Mouse (Mus musculus) neural tube, embryonic 15.5 days (tissue): ENCODE measurements around the gene Abi3. TPM values are rescaled to one million over a fixed set of nuclear protein-coding genes. Genes with fewer than 3 reads are reported as not detected.

Experiments
- ATAC-seq: fragments of 200-750 bp; cut with Nextera tagmentation; 2 replicates; pipeline ENCODE4 v1.8.0; 2017; ENCODE audit warnings: mild to moderate bottlenecking, moderate TSS enrichment, moderate library complexity; ENCODE audit not compliant: low FRiP score
- H3K27ac ChIP-seq: fragments of 300-500 bp; sonication (generic); replicated peaks from 2 replicates; pipeline ENCODE4 v1.5.1; 2015; ENCODE audit warnings: mild to moderate bottlenecking, inconsistent platforms
- H3K27me3 ChIP-seq: fragments of 300-500 bp; sonication (generic); replicated peaks from 2 replicates; pipeline ENCODE4 v1.6.1; 2015; ENCODE audit warnings: inconsistent platforms
- H3K36me3 ChIP-seq: fragments of 300-500 bp; sonication (generic); 2 replicates; pipeline ENCODE4 v1.6.1; 2015; ENCODE audit warnings: inconsistent platforms
- H3K4me1 ChIP-seq: fragments of 300-500 bp; sonication (generic); 2 replicates; pipeline ENCODE4 v1.6.1; 2015; ENCODE audit warnings: inconsistent platforms
- H3K4me2 ChIP-seq: fragments of 300-500 bp; sonication (generic); 2 replicates; pipeline ENCODE4 v1.6.1; 2015; ENCODE audit warnings: inconsistent platforms, mild to moderate bottlenecking, moderate library complexity
- H3K4me3 ChIP-seq: fragments of 300-500 bp; sonication (generic); replicated peaks from 2 replicates; pipeline ENCODE4 v1.5.1; 2015; ENCODE audit warnings: mild to moderate bottlenecking, inconsistent platforms
- H3K9ac ChIP-seq: fragments of 300-500 bp; sonication (generic); replicated peaks from 2 replicates; pipeline ENCODE4 v1.6.1; 2015; ENCODE audit warnings: mild to moderate bottlenecking, inconsistent platforms
- H3K9me3 ChIP-seq: fragments of 300-500 bp; sonication (generic); replicated peaks from 2 replicates; pipeline ENCODE4 v1.6.1; 2016; ENCODE audit warnings: inconsistent platforms
- WGBS: fragments of 180-500 bp; shearing (Covaris S2); methylation state at CpG from one replicate; pipeline ENCODE4 v1.1.7; 2015; ENCODE audit warnings: mixed read lengths; 5-methylcytosine and 5-hydroxymethylcytosine counted together
- polyA plus RNA-seq: library from polyadenylated mRNA; unstranded; fragments of >200 nt; fragmentation: Nextera tagmentation; extraction: Ambion mirVana; gene quantifications from 2 replicates; pipeline ENCODE4 v1.2.1, GENCODE M21; 2015

The Abi3 gene
- polyA plus RNA-seq, 1 experiment from 2014 or later, result 1.6 TPM

- H3K27ac ChIP-seq, result no peak overlapping the region
- no peaks in the 10 kb centered on the region for H3K36me3 ChIP-seq
- H3K27me3 ChIP-seq, result peaks cover 34% of the 10 kb centered on the region
- H3K4me2 ChIP-seq, result no peak overlapping the region
- H3K9me3 ChIP-seq, result no peaks in the 10 kb centered on the region
- no peak overlapping the region for H3K4me3 ChIP-seq
- 94% methylated on average over 3 of the region's 3 CpGs for WGBS
- no peak overlapping the region for H3K9ac ChIP-seq
- H3K4me1 ChIP-seq, result peaks cover 13% of the 10 kb centered on the region
- no peak for ATAC-seq
Measured at GRCm38 (mm10) chr11:95821511-95821910, 20.8 kb downstream of the Abi3 start.

GRCm38 (mm10) chr11:95819138-95819537 is 23.1 kb downstream of the Abi3 start:
- Histone ChIP-seq H3K27me3 (peaks cover 20% of the 10 kb centered on the region), H3K4me3 (no peak overlapping the region), H3K27ac (no peak overlapping the region), H3K4me1 (peaks cover 6% of the 10 kb centered on the region), H3K36me3 (no peaks in the 10 kb centered on the region), H3K9ac (no peak overlapping the region), H3K9me3 (no peaks in the 10 kb centered on the region), H3K4me2 (no peak overlapping the region)
- ATAC-seq, result no peak
- WGBS, result 84% methylated on average over 8 of the region's 8 CpGs

DNA sequence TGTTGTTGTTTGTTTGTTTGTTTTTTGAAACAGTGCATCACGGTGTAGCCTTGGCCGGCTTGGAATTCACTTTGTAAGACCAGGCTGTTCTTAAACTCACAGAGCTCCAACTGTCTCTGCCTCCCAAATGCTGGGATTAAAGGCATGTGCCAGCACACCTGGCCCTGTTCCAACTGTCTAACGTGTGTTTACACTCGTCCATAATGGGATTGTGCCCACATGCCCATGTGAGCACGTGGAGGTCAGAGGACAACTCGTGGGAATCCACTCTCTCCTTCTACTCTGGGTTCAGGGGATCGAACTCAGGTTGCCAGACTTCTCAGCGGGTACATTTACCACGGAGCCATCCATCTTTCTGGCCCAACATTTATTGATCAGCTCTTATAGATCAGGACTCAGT is 26.9 kb downstream of the Abi3 start:
- no peaks in the 10 kb centered on the region for H3K9me3 ChIP-seq
- no peaks in the 10 kb centered on the region for H3K27me3 ChIP-seq
- 80% methylated on average over 9 of the region's 9 CpGs for WGBS
- H3K4me3 ChIP-seq, result no peak overlapping the region
- H3K9ac ChIP-seq, result no peak overlapping the region
- H3K4me1 ChIP-seq, result no peaks in the 10 kb centered on the region
- H3K4me2 ChIP-seq, result no peak overlapping the region
- H3K36me3 ChIP-seq, result no peaks in the 10 kb centered on the region
- ATAC-seq, result no peak
- H3K27ac ChIP-seq, result no peak overlapping the region

GRCm38 (mm10) chr11:95814857-95815256 is 27.4 kb downstream of the Abi3 start:
- Histone ChIP-seq H3K4me2 (no peak overlapping the region), H3K9ac (no peak overlapping the region), H3K4me3 (no peak overlapping the region), H3K27me3 (no peaks in the 10 kb centered on the region), H3K27ac (no peak overlapping the region), H3K9me3 (no peaks in the 10 kb centered on the region), H3K36me3 (no peaks in the 10 kb centered on the region), H3K4me1 (no peaks in the 10 kb centered on the region)
- 77% methylated on average over 5 of the region's 5 CpGs for WGBS
- no peak for ATAC-seq

GRCm38 (mm10) chr11:95814101-95814500 is 28.2 kb downstream of the Abi3 start:
- WGBS, result 95% methylated on average over 2 of the region's 2 CpGs
- ATAC-seq, result no peak

GRCm38 (mm10) chr11:95812224-95812623 is 30.1 kb downstream of the Abi3 start:
- H3K27me3 ChIP-seq, result no peaks in the 10 kb centered on the region
- no peaks in the 10 kb centered on the region for H3K9me3 ChIP-seq
- no peak overlapping the region for H3K4me3 ChIP-seq
- no peak overlapping the region for H3K9ac ChIP-seq
- no peaks in the 10 kb centered on the region for H3K4me1 ChIP-seq
- H3K36me3 ChIP-seq, result no peaks in the 10 kb centered on the region
- no peak overlapping the region for H3K27ac ChIP-seq
- 43% methylated on average over 4 of the region's 4 CpGs for WGBS
- no peak for ATAC-seq
- no peak overlapping the region for H3K4me2 ChIP-seq

More at GRCm38 (mm10) chr11:95814101-95814500, 28.2 kb downstream of the Abi3 start:
- Histone ChIP-seq H3K4me1 (no peaks in the 10 kb centered on the region), H3K9ac (no peak overlapping the region), H3K36me3 (no peaks in the 10 kb centered on the region), H3K9me3 (no peaks in the 10 kb centered on the region), H3K4me2 (no peak overlapping the region), H3K4me3 (no peak overlapping the region), H3K27ac (no peak overlapping the region), H3K27me3 (no peaks in the 10 kb centered on the region)

DNA sequence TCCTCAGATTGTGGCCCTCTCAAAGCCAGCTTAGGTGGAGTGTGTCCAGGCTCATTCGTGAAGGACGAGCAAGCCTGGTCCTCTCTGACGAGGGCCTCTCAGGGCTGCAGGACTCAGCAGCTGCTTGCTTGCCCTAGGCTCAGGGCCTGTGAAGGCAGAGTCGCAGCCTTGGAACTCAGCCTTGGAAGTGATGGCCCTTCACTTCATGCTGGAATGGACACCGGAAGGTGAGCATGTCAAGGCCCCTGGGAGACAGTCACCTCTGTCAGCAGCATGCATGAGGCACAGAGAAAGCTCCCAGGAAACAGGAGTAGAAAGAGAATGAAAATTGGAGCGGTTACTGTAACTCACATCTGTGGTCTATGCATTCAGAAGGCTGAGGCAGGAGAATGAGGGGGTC is 30.5 kb downstream of the Abi3 start:
- no peak for ATAC-seq
- no peaks in the 10 kb centered on the region for H3K4me1 ChIP-seq
- no peak overlapping the region for H3K4me2 ChIP-seq
- no peak overlapping the region for H3K27ac ChIP-seq
- H3K9me3 ChIP-seq, result no peaks in the 10 kb centered on the region
- WGBS, result 85% methylated on average over 6 of the region's 6 CpGs
- H3K27me3 ChIP-seq, result no peaks in the 10 kb centered on the region
- H3K36me3 ChIP-seq, result no peaks in the 10 kb centered on the region
- H3K9ac ChIP-seq, result no peak overlapping the region
- H3K4me3 ChIP-seq, result no peak overlapping the region

- no peak overlapping the region for H3K9ac ChIP-seq
- no peak overlapping the region for H3K4me3 ChIP-seq
- H3K27me3 ChIP-seq, result no peaks in the 10 kb centered on the region
- no peak overlapping the region for H3K4me2 ChIP-seq
- 65% methylated on average over 7 of the region's 7 CpGs for WGBS
- H3K27ac ChIP-seq, result no peak overlapping the region
- no peaks in the 10 kb centered on the region for H3K36me3 ChIP-seq
- no peaks in the 10 kb centered on the region for H3K9me3 ChIP-seq
- no peak for ATAC-seq
- no peaks in the 10 kb centered on the region for H3K4me1 ChIP-seq
Measured at GRCm38 (mm10) chr11:95810828-95811227, 31.4 kb downstream of the Abi3 start.

- no peaks in the 10 kb centered on the region for H3K36me3 ChIP-seq
- H3K4me1 ChIP-seq, result no peaks in the 10 kb centered on the region
- no peak overlapping the region for H3K4me2 ChIP-seq
- H3K9ac ChIP-seq, result no peak overlapping the region
- H3K4me3 ChIP-seq, result no peak overlapping the region
- WGBS, result 12% methylated on average over 5 of the region's 5 CpGs
- no peaks in the 10 kb centered on the region for H3K9me3 ChIP-seq
- no peaks in the 10 kb centered on the region for H3K27me3 ChIP-seq
- no peak for ATAC-seq
- no peak overlapping the region for H3K27ac ChIP-seq
Measured at GRCm38 (mm10) chr11:95809603-95810002, 32.7 kb downstream of the Abi3 start.

DNA sequence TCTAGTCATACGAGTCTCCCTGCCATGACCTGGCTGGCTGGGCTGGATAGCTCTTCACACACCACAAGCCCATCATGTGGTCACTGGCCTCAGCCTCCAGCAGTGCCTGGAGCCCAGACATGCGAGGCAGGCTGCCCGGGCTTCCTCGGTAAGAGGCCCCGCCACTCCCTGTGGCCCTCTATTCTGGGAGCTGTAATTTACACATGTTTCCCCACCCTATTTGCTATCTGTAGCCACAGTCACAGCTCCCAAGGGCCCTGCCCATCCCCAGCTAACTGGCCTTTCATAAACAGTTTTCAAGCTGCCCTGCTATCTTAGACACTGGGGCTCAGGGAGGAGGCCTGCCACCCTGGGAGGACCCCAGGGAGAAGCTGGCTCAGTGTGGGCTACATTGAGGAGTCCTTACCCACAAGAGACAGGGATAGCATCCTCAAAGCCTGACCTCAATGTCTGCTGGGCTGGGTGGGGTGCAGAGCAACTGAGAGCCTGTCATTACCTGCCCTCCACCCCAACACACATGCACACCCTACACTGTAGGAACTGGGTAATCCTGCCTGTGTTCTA is 33.7 kb downstream of the Abi3 start:
- WGBS, result 75% methylated on average over 5 of the region's 5 CpGs
- no peak overlapping the region for H3K27ac ChIP-seq
- H3K4me3 ChIP-seq, result no peak overlapping the region
- no peak overlapping the region for H3K9ac ChIP-seq
- H3K4me2 ChIP-seq, result no peak overlapping the region
- no peak for ATAC-seq
- H3K36me3 ChIP-seq, result no peaks in the 10 kb centered on the region
- no peaks in the 10 kb centered on the region for H3K27me3 ChIP-seq
- no peaks in the 10 kb centered on the region for H3K4me1 ChIP-seq
- H3K9me3 ChIP-seq, result no peaks in the 10 kb centered on the region

- no peak for ATAC-seq
- no peaks in the 10 kb centered on the region for H3K9me3 ChIP-seq
Measured at GRCm38 (mm10) chr11:95807884-95808283, 34.4 kb downstream of the Abi3 start.

DNA sequence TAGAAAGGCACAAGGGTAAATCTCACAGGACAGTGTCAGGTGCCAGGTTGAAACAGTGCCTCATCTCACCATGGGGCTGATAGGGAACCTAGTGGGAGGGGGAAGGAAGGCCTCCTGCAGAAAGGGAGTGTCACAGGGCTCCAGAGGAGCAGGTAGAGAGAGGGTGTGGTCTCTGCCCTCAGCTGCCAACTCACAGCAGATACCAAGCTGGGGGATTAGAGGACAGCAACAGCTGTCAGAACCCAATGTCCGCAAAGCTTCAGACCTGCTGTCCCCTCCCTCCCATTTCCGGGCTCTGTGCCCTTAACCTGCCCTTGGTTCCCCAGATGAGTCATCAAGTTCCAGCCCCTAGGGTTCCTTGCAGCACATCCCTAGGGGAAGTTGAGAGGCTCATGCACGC is 36.7 kb downstream of the Abi3 start:
- Histone ChIP-seq H3K4me3 (no peak overlapping the region), H3K36me3 (no peaks in the 10 kb centered on the region), H3K4me2 (no peak overlapping the region), H3K27ac (no peak overlapping the region), H3K9me3 (no peaks in the 10 kb centered on the region), H3K27me3 (no peaks in the 10 kb centered on the region), H3K9ac (no peak overlapping the region), H3K4me1 (no peaks in the 10 kb centered on the region)
- ATAC-seq, result no peak
- WGBS, result 48% methylated on average over 3 of the region's 3 CpGs

More at GRCm38 (mm10) chr11:95807884-95808283, 34.4 kb downstream of the Abi3 start:
- Histone ChIP-seq H3K36me3 (no peaks in the 10 kb centered on the region), H3K27me3 (no peaks in the 10 kb centered on the region), H3K4me3 (no peak overlapping the region), H3K4me2 (no peak overlapping the region), H3K27ac (no peak overlapping the region), H3K4me1 (no peaks in the 10 kb centered on the region), H3K9ac (no peak overlapping the region)
- 96% methylated on average over 5 of the region's 5 CpGs for WGBS

GRCm38 (mm10) chr11:95805010-95805409 is 37.3 kb downstream of the Abi3 start:
- no peak for ATAC-seq
- Histone ChIP-seq H3K27ac (no peak overlapping the region), H3K4me1 (no peaks in the 10 kb centered on the region), H3K27me3 (no peaks in the 10 kb centered on the region), H3K36me3 (no peaks in the 10 kb centered on the region), H3K4me2 (no peak overlapping the region), H3K9ac (no peak overlapping the region), H3K9me3 (no peaks in the 10 kb centered on the region), H3K4me3 (no peak overlapping the region)
- WGBS, result 80% methylated on average over 5 of the region's 5 CpGs
